Mouse (Mus musculus): Measurements from ENCODE around the gene Gm44502. TPM values are rescaled to one million over a fixed set of nuclear protein-coding genes. Genes with fewer than 3 reads are reported as not detected.
"Not testable (repeated sequence)": the region's sequence is repeated elsewhere in the genome, so short reads cannot be mapped to it uniquely, and the experiment has no call there.

Gm44502 gene
- polyA plus RNA-seq, 1 experiment from 2014 or later, result 0.19 TPM

DNA sequence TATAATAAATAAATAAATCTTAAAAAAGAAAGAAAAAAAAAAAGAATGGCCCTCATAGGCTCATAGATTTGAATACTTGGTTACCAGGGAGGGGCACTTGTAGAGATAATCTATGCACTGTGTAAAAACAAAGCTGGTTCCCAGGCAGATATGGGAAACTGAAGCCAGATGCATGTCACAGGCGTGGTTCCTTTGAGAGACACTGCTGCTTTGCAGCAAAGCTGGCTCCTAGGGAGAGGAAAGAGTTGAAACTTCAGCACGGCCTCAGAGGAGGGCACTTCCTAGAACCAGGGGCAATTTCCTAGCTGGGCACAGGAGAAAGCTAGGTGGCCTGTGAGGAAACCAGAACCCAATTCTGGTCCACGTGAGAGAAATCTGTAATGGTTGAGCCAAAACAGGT, 4.6 kb upstream of the Gm44502 start:
- Histone ChIP-seq H3K4me3 (ENCODE audit: low read depth, low read length) (no peak overlapping the region), H3K27ac (ENCODE audit: low read length) (no peak overlapping the region), H3K4me2 (ENCODE audit: low read depth, low read length) (no peak overlapping the region), H3K9ac (ENCODE audit: low read depth, low read length) (no peak overlapping the region), H3K4me1 (ENCODE audit: control insufficient read depth, low read depth, low read length) (peaks cover 6% of the 10 kb centered on the region), H3K27me3 (ENCODE audit: control insufficient read depth, insufficient read depth, low read depth, low read length) (no peaks in the 10 kb centered on the region), H3K9me3 (replicated peaks; ENCODE audit: control insufficient read depth, low read length) (no peaks in the 10 kb centered on the region), H3K36me3 (ENCODE audit: control insufficient read depth, insufficient read depth) (no peaks in the 10 kb centered on the region)
- ATAC-seq (ENCODE audit: low read depth), result no peak
- 48% methylated on average over 3 of the region's 3 CpGs for WGBS (ENCODE audit: insufficient replicate concordance)

DNA sequence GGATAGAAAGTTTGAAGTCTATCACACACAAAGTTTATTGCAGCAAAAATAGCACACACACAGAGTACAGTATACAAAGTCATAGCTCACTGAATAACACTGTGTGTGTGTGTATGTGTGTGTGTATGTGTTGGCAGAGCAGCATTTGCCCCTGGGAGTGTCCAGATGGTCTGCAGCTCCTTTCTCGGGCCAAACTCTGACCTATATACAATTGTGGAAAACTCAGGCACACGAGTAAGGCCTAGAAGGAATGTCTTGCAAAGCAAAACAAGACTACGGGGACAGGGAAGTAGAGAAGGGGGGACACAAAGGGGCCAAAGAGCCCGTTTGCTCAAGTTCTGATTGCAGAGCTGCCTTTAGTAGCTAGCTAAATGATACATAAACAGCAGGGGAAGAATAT, 3.5 kb upstream of the Gm44502 start:
- WGBS (ENCODE audit: insufficient replicate concordance), result 69% methylated on average over 4 of the region's 4 CpGs
- H3K4me3 ChIP-seq (ENCODE audit: low read depth, low read length), result no peak overlapping the region
- no peak overlapping the region for H3K9ac ChIP-seq (ENCODE audit: low read depth, low read length)
- H3K36me3 ChIP-seq (ENCODE audit: control insufficient read depth, insufficient read depth), result no peaks in the 10 kb centered on the region
- H3K4me1 ChIP-seq (ENCODE audit: control insufficient read depth, low read depth, low read length), result peaks cover 14% of the 10 kb centered on the region
- ATAC-seq (ENCODE audit: low read depth), result no peak
- H3K9me3 ChIP-seq (replicated peaks; ENCODE audit: control insufficient read depth, low read length), result no peaks in the 10 kb centered on the region
- no peak overlapping the region for H3K27ac ChIP-seq (ENCODE audit: low read length)
- H3K4me2 ChIP-seq (ENCODE audit: low read depth, low read length), result no peak overlapping the region
- no peaks in the 10 kb centered on the region for H3K27me3 ChIP-seq (ENCODE audit: control insufficient read depth, insufficient read depth, low read depth, low read length)

DNA sequence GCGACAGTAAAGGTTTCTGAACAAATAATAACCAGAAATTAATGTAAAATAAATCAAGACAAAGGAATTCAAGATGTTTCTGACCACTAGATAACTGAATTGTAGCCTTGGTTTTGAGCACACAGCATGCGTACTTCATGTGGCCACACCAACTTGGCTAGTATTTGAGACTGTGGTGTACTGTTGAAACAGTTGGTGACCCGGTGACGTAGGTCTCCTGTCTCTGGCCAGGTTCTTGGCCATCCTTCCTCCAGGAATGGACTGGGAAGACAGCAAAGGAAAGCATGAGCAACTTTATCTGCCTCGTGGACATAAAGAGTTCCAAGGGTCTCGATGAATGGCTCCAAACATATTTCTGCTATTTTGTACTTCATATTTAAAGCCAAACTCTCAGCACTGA, 2.3 kb upstream of the Gm44502 start:
- no peaks in the 10 kb centered on the region for H3K36me3 ChIP-seq (ENCODE audit: control insufficient read depth, insufficient read depth)
- no peaks in the 10 kb centered on the region for H3K27me3 ChIP-seq (ENCODE audit: control insufficient read depth, insufficient read depth, low read depth, low read length)
- no peak for ATAC-seq (ENCODE audit: low read depth)
- H3K9ac ChIP-seq (ENCODE audit: low read depth, low read length), result no peak overlapping the region; the same call in 1 of the 2 replicates
- no peak overlapping the region for H3K27ac ChIP-seq (ENCODE audit: low read length)
- 78% methylated on average over 6 of the region's 6 CpGs for WGBS (ENCODE audit: insufficient replicate concordance)
- H3K4me2 ChIP-seq (ENCODE audit: low read depth, low read length), result no peak overlapping the region
- H3K9me3 ChIP-seq (replicated peaks; ENCODE audit: control insufficient read depth, low read length), result no peaks in the 10 kb centered on the region
- H3K4me1 ChIP-seq (ENCODE audit: control insufficient read depth, low read depth, low read length), result peaks cover 14% of the 10 kb centered on the region
- no peak overlapping the region for H3K4me3 ChIP-seq (ENCODE audit: low read depth, low read length)

DNA sequence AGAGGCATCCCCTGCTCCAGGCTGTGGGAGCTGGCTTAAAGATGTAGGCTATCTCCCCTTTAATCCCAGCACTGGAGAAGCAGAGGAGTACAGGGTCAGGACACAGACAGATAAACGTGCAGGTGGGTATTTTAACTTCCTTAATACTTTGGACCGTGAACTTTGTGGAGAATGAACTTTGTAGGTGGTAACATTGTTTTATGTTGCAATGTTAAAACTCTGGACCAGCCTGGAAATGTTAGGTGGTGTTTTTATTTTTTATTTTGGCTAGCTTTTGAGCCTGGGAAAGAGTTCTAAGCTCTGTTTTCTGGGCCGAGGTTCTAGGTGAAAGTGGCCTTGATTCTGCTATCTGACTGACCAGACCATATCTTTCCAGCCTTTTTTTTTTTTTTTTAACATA, 1.8 kb upstream of the Gm44502 start:
- Histone ChIP-seq H3K9ac (ENCODE audit: low read depth, low read length) (no peak overlapping the region), H3K4me3 (ENCODE audit: low read depth, low read length) (peak overlapping the region; percentile 88; the same call in 1 of the 2 replicates), H3K27ac (ENCODE audit: low read length) (no peak overlapping the region), H3K4me2 (ENCODE audit: low read depth, low read length) (peak overlapping the region; percentile 94), H3K9me3 (replicated peaks; ENCODE audit: control insufficient read depth, low read length) (no peaks in the 10 kb centered on the region), H3K36me3 (ENCODE audit: control insufficient read depth, insufficient read depth) (no peaks in the 10 kb centered on the region; the same call in 1 of the 2 replicates), H3K27me3 (ENCODE audit: control insufficient read depth, insufficient read depth, low read depth, low read length) (no peaks in the 10 kb centered on the region), H3K4me1 (ENCODE audit: control insufficient read depth, low read depth, low read length) (peaks cover 14% of the 10 kb centered on the region)
- WGBS (ENCODE audit: insufficient replicate concordance), result 60% methylated on average over 3 of the region's 3 CpGs
- no peak for ATAC-seq (ENCODE audit: low read depth)

DNA sequence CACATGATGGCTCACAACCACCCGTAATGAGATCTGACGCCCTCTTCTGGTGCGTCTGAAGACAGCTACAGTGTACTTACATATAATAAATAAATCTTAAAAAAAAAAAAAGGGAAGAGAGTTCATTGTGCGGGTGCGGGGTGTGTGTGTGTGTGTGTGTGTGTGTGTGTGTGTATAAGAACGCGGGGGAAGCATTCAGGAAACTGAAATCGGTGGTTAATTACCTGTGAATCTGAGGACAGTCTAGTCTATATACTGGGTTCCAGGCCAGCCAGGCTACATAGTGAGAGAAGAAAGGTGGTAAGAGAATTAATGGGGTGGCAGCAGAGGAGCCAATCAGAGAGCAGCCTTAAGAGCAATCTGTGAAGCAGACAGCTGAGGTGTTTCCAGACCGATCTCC, 1.3 kb upstream of the Gm44502 start:
- H3K4me2 ChIP-seq (ENCODE audit: low read depth, low read length), result peak overlapping the region; percentile 94
- H3K4me1 ChIP-seq (ENCODE audit: control insufficient read depth, low read depth, low read length), result peaks cover 14% of the 10 kb centered on the region
- not testable (repeated sequence) for H3K36me3 ChIP-seq (ENCODE audit: control insufficient read depth, insufficient read depth); ATAC-seq (ENCODE audit: low read depth); H3K9me3 ChIP-seq (replicated peaks; ENCODE audit: control insufficient read depth, low read length); H3K9ac ChIP-seq (ENCODE audit: low read depth, low read length); H3K27me3 ChIP-seq (ENCODE audit: control insufficient read depth, insufficient read depth, low read depth, low read length)
- WGBS (ENCODE audit: insufficient replicate concordance), result 49% methylated on average over 9 of the region's 9 CpGs
- H3K4me3 ChIP-seq (ENCODE audit: low read depth, low read length), result peak overlapping the region; percentile 88
- peak overlapping the region; percentile 99; the same call in 1 of the 2 replicates for H3K27ac ChIP-seq (ENCODE audit: low read length)

DNA sequence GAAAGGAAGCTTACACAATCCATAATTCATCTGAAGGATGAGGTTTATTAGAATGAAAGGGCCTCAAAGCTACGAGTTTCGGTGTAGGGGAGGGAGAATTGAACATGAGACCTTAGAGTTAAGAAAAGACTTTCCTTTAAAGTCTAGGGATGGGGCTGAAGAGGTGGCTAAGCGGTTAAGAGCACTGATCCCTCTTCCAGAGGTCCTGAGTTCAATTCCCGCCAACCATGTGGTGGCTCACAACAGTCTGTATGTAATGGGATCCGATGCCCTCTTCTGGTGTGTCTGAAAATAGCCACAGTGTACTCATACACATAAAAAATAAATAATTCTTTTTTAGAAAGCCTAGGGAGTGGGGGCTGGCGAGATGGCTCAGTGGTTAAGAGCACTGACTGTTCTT, 845 bp upstream of the Gm44502 start:
- ATAC-seq (ENCODE audit: low read depth), result no peak
- Histone ChIP-seq H3K4me3 (ENCODE audit: low read depth, low read length) (peak overlapping the region; percentile 88), H3K4me1 (ENCODE audit: control insufficient read depth, low read depth, low read length) (peaks cover 14% of the 10 kb centered on the region), H3K4me2 (ENCODE audit: low read depth, low read length) (peak overlapping the region; percentile 94), H3K36me3 (ENCODE audit: control insufficient read depth, insufficient read depth) (no peaks in the 10 kb centered on the region; the same call in 1 of the 2 replicates), H3K9ac (ENCODE audit: low read depth, low read length) (peak overlapping the region; percentile 92), H3K27ac (ENCODE audit: low read length) (peak overlapping the region; percentile 99), H3K27me3 (ENCODE audit: control insufficient read depth, insufficient read depth, low read depth, low read length) (no peaks in the 10 kb centered on the region), H3K9me3 (replicated peaks; ENCODE audit: control insufficient read depth, low read length) (no peaks in the 10 kb centered on the region)
- 37% methylated on average over 6 of the region's 6 CpGs for WGBS (ENCODE audit: insufficient replicate concordance)

DNA sequence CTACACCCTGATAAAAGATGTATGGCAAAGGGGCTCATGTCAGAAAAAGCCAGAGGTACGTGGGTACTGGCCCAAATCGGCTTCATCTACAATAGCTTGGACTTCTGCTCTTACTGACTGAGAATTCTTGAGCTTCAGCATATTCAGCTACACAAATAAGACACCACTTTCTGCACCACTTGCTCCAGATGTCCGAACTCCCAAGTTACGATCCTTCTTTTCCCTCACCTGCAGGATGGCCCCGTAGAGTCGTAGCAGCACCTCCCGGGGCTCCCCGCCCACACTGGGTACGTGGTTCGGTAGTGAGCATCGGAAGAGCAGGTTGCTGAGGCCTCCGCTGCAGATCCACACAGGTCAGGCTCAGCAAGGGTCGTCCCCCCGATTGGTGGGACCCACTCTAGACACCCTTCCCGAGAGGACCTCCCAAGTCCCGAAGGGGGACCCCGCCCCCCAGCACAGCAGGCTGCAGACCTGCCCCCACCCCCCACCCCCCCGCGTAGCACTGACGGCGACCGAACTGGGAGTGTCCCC, 610 bp downstream of the Gm44502 start:
- ATAC-seq (ENCODE audit: low read depth), result no peak
- 8% methylated on average over 22 of the region's 22 CpGs for WGBS (ENCODE audit: insufficient replicate concordance)
- Histone ChIP-seq H3K27me3 (ENCODE audit: control insufficient read depth, insufficient read depth, low read depth, low read length) (no peaks in the 10 kb centered on the region), H3K4me3 (ENCODE audit: low read depth, low read length) (peak overlapping the region; percentile 88), H3K4me2 (ENCODE audit: low read depth, low read length) (peak overlapping the region; percentile 94), H3K4me1 (ENCODE audit: control insufficient read depth, low read depth, low read length) (peaks cover 14% of the 10 kb centered on the region), H3K36me3 (ENCODE audit: control insufficient read depth, insufficient read depth) (no peaks in the 10 kb centered on the region; the same call in 1 of the 2 replicates), H3K27ac (ENCODE audit: low read length) (peak overlapping the region; percentile 99), H3K9ac (ENCODE audit: low read depth, low read length) (peak overlapping the region; percentile 92), H3K9me3 (replicated peaks; ENCODE audit: control insufficient read depth, low read length) (no peaks in the 10 kb centered on the region)

DNA sequence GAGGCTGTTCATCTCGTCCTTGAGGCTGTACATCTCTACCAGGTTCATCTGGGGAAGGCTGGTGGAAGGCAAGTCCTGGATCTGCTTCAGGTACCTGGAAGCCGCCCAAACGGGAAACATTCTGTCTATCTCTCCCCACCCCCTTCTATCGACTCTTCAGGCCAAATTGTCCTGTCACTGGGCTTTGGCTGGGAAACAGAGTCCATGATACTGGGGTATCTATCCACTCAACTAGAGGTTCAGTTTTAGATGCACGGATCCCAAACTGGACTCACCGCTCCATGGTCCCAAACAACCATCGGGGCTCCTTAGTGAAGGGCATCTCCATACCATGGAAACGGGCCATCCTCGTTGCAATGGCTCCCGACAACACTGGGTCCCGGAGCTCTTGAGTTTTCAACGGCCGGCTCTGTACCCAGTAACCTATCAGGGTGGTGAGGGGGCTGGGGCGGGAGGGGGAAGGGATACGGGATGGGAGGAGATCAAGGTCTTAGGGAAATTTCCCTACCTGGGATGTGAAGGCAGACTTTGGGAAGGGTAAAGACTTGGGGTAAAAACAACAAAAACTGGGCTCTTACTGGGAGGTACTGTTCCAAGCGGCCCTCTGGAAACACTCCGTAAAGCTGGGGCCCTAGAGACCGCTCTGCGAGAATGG, 1.2 kb downstream of the Gm44502 start:
- 88% methylated on average over 19 of the region's 19 CpGs for WGBS (ENCODE audit: insufficient replicate concordance)
- H3K4me3 ChIP-seq (ENCODE audit: low read depth, low read length), result peak overlapping the region; percentile 88
- H3K9me3 ChIP-seq (replicated peaks; ENCODE audit: control insufficient read depth, low read length), result no peaks in the 10 kb centered on the region
- peak overlapping the region; percentile 92 for H3K9ac ChIP-seq (ENCODE audit: low read depth, low read length)
- H3K36me3 ChIP-seq (ENCODE audit: control insufficient read depth, insufficient read depth), result no peaks in the 10 kb centered on the region; the same call in 1 of the 2 replicates
- H3K27ac ChIP-seq (ENCODE audit: low read length), result no peak overlapping the region
- no peak for ATAC-seq (ENCODE audit: low read depth)
- H3K27me3 ChIP-seq (ENCODE audit: control insufficient read depth, insufficient read depth, low read depth, low read length), result no peaks in the 10 kb centered on the region
- peaks cover 14% of the 10 kb centered on the region for H3K4me1 ChIP-seq (ENCODE audit: control insufficient read depth, low read depth, low read length)
- H3K4me2 ChIP-seq (ENCODE audit: low read depth, low read length), result peak overlapping the region; percentile 94

DNA sequence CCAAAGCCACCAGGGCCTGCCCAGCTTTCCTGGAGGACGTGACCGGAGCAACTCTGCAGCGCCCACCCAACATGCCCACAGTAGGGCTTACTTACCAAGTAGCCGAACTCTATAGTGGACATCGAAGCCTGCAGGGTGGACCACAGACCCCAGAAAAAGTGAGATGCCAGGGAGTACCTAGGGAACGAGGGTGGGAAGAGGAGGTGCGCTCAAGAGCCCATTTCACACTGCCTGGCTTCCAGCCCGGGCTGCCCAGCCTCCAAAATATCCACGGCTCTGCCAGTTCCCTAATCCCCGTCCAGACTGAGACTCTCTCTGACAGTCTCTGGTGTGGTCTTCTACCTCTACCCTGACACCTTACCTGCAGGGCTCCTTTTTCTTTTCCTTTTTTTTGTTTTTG, 2.8 kb downstream of the Gm44502 start:
- H3K27me3 ChIP-seq (ENCODE audit: control insufficient read depth, insufficient read depth, low read depth, low read length), result no peaks in the 10 kb centered on the region
- H3K36me3 ChIP-seq (ENCODE audit: control insufficient read depth, insufficient read depth), result no peaks in the 10 kb centered on the region; the same call in 1 of the 2 replicates
- no peak overlapping the region for H3K4me2 ChIP-seq (ENCODE audit: low read depth, low read length)
- no peak for ATAC-seq (ENCODE audit: low read depth)
- no peak overlapping the region for H3K27ac ChIP-seq (ENCODE audit: low read length)
- H3K4me3 ChIP-seq (ENCODE audit: low read depth, low read length), result no peak overlapping the region
- WGBS (ENCODE audit: insufficient replicate concordance), result 84% methylated on average over 10 of the region's 10 CpGs
- no peak overlapping the region for H3K9ac ChIP-seq (ENCODE audit: low read depth, low read length)
- H3K9me3 ChIP-seq (replicated peaks; ENCODE audit: control insufficient read depth, low read length), result no peaks in the 10 kb centered on the region
- peaks cover 14% of the 10 kb centered on the region for H3K4me1 ChIP-seq (ENCODE audit: control insufficient read depth, low read depth, low read length)

Measured in liver, embryonic 16.5 days (tissue).